8 mouse cellular contexts compared by ENCODE assay signal in genomic region chr13:98890871-98891219, GRCm38 (mm10). TPM values are rescaled to one million over a fixed set of nuclear protein-coding genes. Genes with fewer than 3 reads are reported as not detected.
A peak's percentile ranks its signal among the peaks of the same experiment; 100 is the strongest.
DNase-seq lines count a peak whose midpoint lies in the region; ATAC-seq and TF ChIP-seq lines count a peak whose summit lies in the region.

No protein-coding gene starts in this region.

- TF ChIP-seq CTCF in C2C12 (IDR thresholded peaks at IDR 0.05; ENCODE audit: control insufficient read depth, insufficient read depth, insufficient read length): no peak
- TF ChIP-seq CTCF in brain, embryonic 14.5 days (IDR thresholded peaks at IDR 0.05; ENCODE audit: borderline replicate concordance, extremely low read depth, insufficient read depth, insufficient read length): no peak

- H3K79me2 ChIP-seq in C2C12 (ENCODE audit: control insufficient read depth, insufficient read depth): peaks cover 100% of the 10 kb centered on the region

- no peaks in the 10 kb centered on the region for H3K27me3 ChIP-seq in C2C12 (ENCODE audit: control insufficient read depth, insufficient read depth, insufficient read length)
- H3K27me3 ChIP-seq in erythroblast, embryonic 14.5 days (ENCODE audit: control insufficient read depth): no peaks in the 10 kb centered on the region
- H3K27me3 ChIP-seq in heart, embryonic 13.5 days (replicated peaks): no peaks in the 10 kb centered on the region
- H3K27me3 ChIP-seq in liver, embryonic 12.5 days (replicated peaks): no peaks in the 10 kb centered on the region
- H3K27me3 ChIP-seq in stomach, embryonic 15.5 days (replicated peaks): no peaks in the 10 kb centered on the region

- H3ac ChIP-seq in C2C12 (ENCODE audit: control insufficient read depth, insufficient read length, low read depth): peak overlapping the region; percentile 85

- TF ChIP-seq POLR2A in brain, embryonic 14.5 days (IDR thresholded peaks at IDR 0.05; ENCODE audit: borderline replicate concordance, extremely low read depth, insufficient read depth, insufficient read length, poor library complexity, severe bottlenecking): 0 out of 2 replicates have a peak, but pooled peaks have one; percentile 20

- peak overlapping the region; percentile 96 for H3K27ac ChIP-seq in heart, embryonic 13.5 days (replicated peaks)
- H3K27ac ChIP-seq in liver, embryonic 12.5 days: peak overlapping the region; percentile 92
- peak overlapping the region; percentile 99 for H3K27ac ChIP-seq in stomach, embryonic 15.5 days

- no peaks in the 10 kb centered on the region for H3K9me3 ChIP-seq in erythroblast, embryonic 14.5 days (ENCODE audit: control insufficient read depth, low read length)
- no peaks in the 10 kb centered on the region for H3K9me3 ChIP-seq in heart, embryonic 13.5 days
- H3K9me3 ChIP-seq in liver, embryonic 12.5 days (replicated peaks): no peaks in the 10 kb centered on the region
- H3K9me3 ChIP-seq in stomach, embryonic 15.5 days: no peaks in the 10 kb centered on the region

- peak; percentile 95 for DNase-seq in brain, embryonic 14.5 days (ENCODE audit: low read depth)
- DNase-seq in kidney, postnatal 10 days: peak; percentile 90
- peak; percentile 74 to 76 for DNase-seq in natural killer cell, adult 2 months (ENCODE audit: low spot score in 2 of 2)

- WGBS in heart, embryonic 13.5 days: under 1% methylated on average over 32 of the region's 32 CpGs
- under 1% methylated on average over 27 of the region's 32 CpGs for WGBS in liver, embryonic 12.5 days (ENCODE audit: insufficient replicate concordance)
- under 1% methylated on average over 32 of the region's 32 CpGs for WGBS in stomach, embryonic 15.5 days

- H3K4me1 ChIP-seq in erythroblast, embryonic 14.5 days (ENCODE audit: control insufficient read depth): peaks cover 57% of the 10 kb centered on the region
- peaks cover 51% of the 10 kb centered on the region for H3K4me1 ChIP-seq in heart, embryonic 13.5 days
- H3K4me1 ChIP-seq in liver, embryonic 12.5 days: peaks cover 49% of the 10 kb centered on the region
- H3K4me1 ChIP-seq in stomach, embryonic 15.5 days: peaks cover 10% of the 10 kb centered on the region; the same call in 1 of the 2 replicates

- peak overlapping the region; percentile 92 for H3K4me2 ChIP-seq in heart, embryonic 13.5 days
- peak overlapping the region; percentile 92 for H3K4me2 ChIP-seq in liver, embryonic 12.5 days
- H3K4me2 ChIP-seq in stomach, embryonic 15.5 days: peak overlapping the region; percentile 55

- peak overlapping the region; percentile 45 for H3K4me3 ChIP-seq in C2C12 (ENCODE audit: insufficient read depth, poor library complexity, severe bottlenecking)
- peak overlapping the region; percentile 90 for H3K4me3 ChIP-seq in erythroblast, embryonic 14.5 days (replicated peaks)
- peak overlapping the region; percentile 80 for H3K4me3 ChIP-seq in heart, embryonic 13.5 days
- peak overlapping the region; percentile 78 for H3K4me3 ChIP-seq in liver, embryonic 12.5 days
- H3K4me3 ChIP-seq in stomach, embryonic 15.5 days (replicated peaks): peak overlapping the region; percentile 90

- peaks cover 38% of the 10 kb centered on the region for H3K36me3 ChIP-seq in C2C12 (ENCODE audit: control insufficient read depth, insufficient read depth)
- peaks cover 31% of the 10 kb centered on the region for H3K36me3 ChIP-seq in erythroblast, embryonic 14.5 days (ENCODE audit: control insufficient read depth)
- peaks cover 28% of the 10 kb centered on the region for H3K36me3 ChIP-seq in heart, embryonic 13.5 days
- H3K36me3 ChIP-seq in liver, embryonic 12.5 days: peaks cover 29% of the 10 kb centered on the region
- peaks cover 12% of the 10 kb centered on the region; the same call in 1 of the 2 replicates for H3K36me3 ChIP-seq in stomach, embryonic 15.5 days

- peak overlapping the region; percentile 93 for H3K9ac ChIP-seq in heart, embryonic 13.5 days
- peak overlapping the region; percentile 87 for H3K9ac ChIP-seq in liver, embryonic 12.5 days
- peak overlapping the region; percentile 87 for H3K9ac ChIP-seq in stomach, embryonic 15.5 days

- H3K79me3 ChIP-seq in C2C12 (ENCODE audit: low read depth): peaks cover 80% of the 10 kb centered on the region

- peak; percentile 85 for ATAC-seq in heart, embryonic 13.5 days (ENCODE audit: extremely low read depth, insufficient number of reproducible peaks, low FRiP score, low TSS enrichment)
- ATAC-seq in liver, embryonic 12.5 days: peak; percentile 84
- ATAC-seq in stomach, embryonic 15.5 days (ENCODE audit: insufficient read depth, low FRiP score, low read depth): peak; percentile 91

TF ChIP-seq in C2C12, 6 proteins besides CTCF, POLR2A, EP300 and RAD21:
- TF ChIP-seq MAX (IDR thresholded peaks at IDR 0.05) (peak; percentile 18), CEBPB (IDR thresholded peaks at IDR 0.05; ENCODE audit: low read depth) (peak; percentile 37), MYOG (IDR thresholded peaks at IDR 0.05; ENCODE audit: control insufficient read depth, extremely low read depth, insufficient read length) (no peak), USF1 (IDR thresholded peaks at IDR 0.05; ENCODE audit: low read depth) (no peak)

RNA-seq across cellular contexts. Expression of gene Tnpo1, which starts 35.3 kb away (rescaled TPM):
- polyA plus RNA-seq in C2C12 (2012; fragmentation: generic; extraction: Trizol): 44.1 TPM
- polyA plus RNA-seq in brain, embryonic 14.5 days (2012; rRNA removed): 63.1 and 69.2 TPM in 2 replicates
- 0.09 and 0.25 TPM in 2 replicates for polyA plus RNA-seq in erythroblast, embryonic 14.5 days (2012)
- polyA plus RNA-seq in heart, embryonic 13.5 days (2015; fragmentation: Nextera tagmentation; extraction: Ambion mirVana): 36.9 and 39.6 TPM in 2 replicates
- 34.8 and 36.8 TPM in 2 replicates for polyA plus RNA-seq in liver, embryonic 12.5 days (2016; fragmentation: Nextera tagmentation; extraction: Ambion mirVana)
- polyA plus RNA-seq in stomach, embryonic 15.5 days (2015; fragmentation: Nextera tagmentation; extraction: Ambion mirVana): 55.1 and 62.0 TPM in 2 replicates

Comparison
In these comparisons a context has a peak if more than half of its experiments do, and no peak if none do; other contexts are left out.
1. Peak in every context shown above with its lines: DNase-seq, ATAC-seq, H3K4me3 ChIP-seq and H3K27ac ChIP-seq.
2. RNA of gene Tnpo1, which starts 35.3 kb away (polyA plus RNA-seq): 63.1 to 69.2 TPM in brain, embryonic 14.5 days, 55.1 to 62.0 TPM in stomach, embryonic 15.5 days, 44.1 TPM in C2C12 (single experiment), 36.9 to 39.6 TPM in heart, embryonic 13.5 days and 34.8 to 36.8 TPM in liver, embryonic 12.5 days; 0.09 to 0.25 TPM in erythroblast, embryonic 14.5 days; every median in the first group is over 10 times any median in the second.